Mouse (Mus musculus) heart, embryonic 10.5 days (tissue): ENCODE results near the gene Uckl1. TPM values are rescaled to one million over a fixed set of nuclear protein-coding genes. Genes with fewer than 3 reads are reported as not detected.

ENCODE experiments used
- DNase-seq: peaks from one replicate; pipeline ENCODE4 v3.0.0-alpha.2; 2017; ENCODE audit warnings: low spot score
- H3K27ac ChIP-seq: fragments of 300-500 bp; sonication (generic); 2 replicates; pipeline ENCODE4 v1.5.1; 2016; ENCODE audit warnings: mild to moderate bottlenecking
- H3K27me3 ChIP-seq: fragments of 300-500 bp; sonication (generic); 2 replicates; pipeline ENCODE4 v1.6.1; 2016; ENCODE audit warnings: mild to moderate bottlenecking; ENCODE audit not compliant: poor library complexity, insufficient read depth, severe bottlenecking
- H3K36me3 ChIP-seq: fragments of 300-500 bp; sonication (generic); 2 replicates; pipeline ENCODE4 v1.6.1; 2016; ENCODE audit warnings: mild to moderate bottlenecking, moderate library complexity
- H3K4me1 ChIP-seq: fragments of 300-500 bp; sonication (generic); 2 replicates; pipeline ENCODE4 v1.6.1; 2016; ENCODE audit warnings: mild to moderate bottlenecking
- H3K4me3 ChIP-seq: fragments of 300-500 bp; sonication (generic); 2 replicates; pipeline ENCODE4 v1.5.1; 2016; ENCODE audit warnings: mild to moderate bottlenecking, moderate library complexity
- H3K9me3 ChIP-seq: fragments of 300-500 bp; sonication (generic); 2 replicates; pipeline ENCODE4 v1.6.1; 2016; ENCODE audit warnings: mild to moderate bottlenecking, moderate library complexity
- WGBS: fragments of 180-500 bp; shearing (Covaris S2); methylation state at CpG from one replicate; pipeline ENCODE4 v1.1.7; 2016; 5-methylcytosine and 5-hydroxymethylcytosine counted together
- polyA plus RNA-seq: library from polyadenylated mRNA; unstranded; fragments of >200 nt; fragmentation: Nextera tagmentation; extraction: Ambion mirVana; gene quantifications from 2 replicates; pipeline ENCODE4 v1.2.1, GENCODE M21; 2016

Uckl1 gene
- polyA plus RNA-seq, 1 experiment from 2014 or later: 67.3 TPM

- H3K27me3 ChIP-seq: no peaks in the 10 kb centered on the region
- 36% methylated on average over 6 of the region's 6 CpGs for WGBS
- peaks cover 41% of the 10 kb centered on the region for H3K4me1 ChIP-seq
- DNase-seq: no peak
- H3K9me3 ChIP-seq: no peaks in the 10 kb centered on the region
- H3K27ac ChIP-seq: no peak overlapping the region
- H3K36me3 ChIP-seq: no peaks in the 10 kb centered on the region
- no peak overlapping the region for H3K4me3 ChIP-seq
Measured at GRCm38 (mm10) chr2:181596221-181596960, 11.7 kb upstream of the Uckl1 start.

- Histone ChIP-seq H3K9me3 (no peaks in the 10 kb centered on the region), H3K27ac (no peak overlapping the region), H3K36me3 (peaks cover 8% of the 10 kb centered on the region), H3K27me3 (no peaks in the 10 kb centered on the region), H3K4me3 (no peak overlapping the region), H3K4me1 (peaks cover 42% of the 10 kb centered on the region)
- WGBS: 83% methylated on average over 4 of the region's 4 CpGs
- DNase-seq: no peak
Measured at GRCm38 (mm10) chr2:181594946-181595696, 10.4 kb upstream of the Uckl1 start.

- peaks cover 38% of the 10 kb centered on the region for H3K4me1 ChIP-seq
- DNase-seq: no peak
- no peaks in the 10 kb centered on the region for H3K9me3 ChIP-seq
- H3K27me3 ChIP-seq: no peaks in the 10 kb centered on the region
- no peak overlapping the region for H3K4me3 ChIP-seq
- H3K36me3 ChIP-seq: peaks cover 19% of the 10 kb centered on the region
- no peak overlapping the region for H3K27ac ChIP-seq
Measured at GRCm38 (mm10) chr2:181593937-181594336, 9.2 kb upstream of the Uckl1 start.

- H3K27ac ChIP-seq: peak overlapping the region; percentile 96
- no peak for DNase-seq
- 3% methylated on average over 6 of the region's 6 CpGs for WGBS
- H3K36me3 ChIP-seq: peaks cover 29% of the 10 kb centered on the region
- no peaks in the 10 kb centered on the region for H3K27me3 ChIP-seq
- H3K4me3 ChIP-seq: peak overlapping the region; percentile 96
- H3K9me3 ChIP-seq: no peaks in the 10 kb centered on the region
- peaks cover 28% of the 10 kb centered on the region for H3K4me1 ChIP-seq
Measured at GRCm38 (mm10) chr2:181593042-181593421, 8.3 kb upstream of the Uckl1 start.

- no peaks in the 10 kb centered on the region for H3K9me3 ChIP-seq
- 1% methylated on average over 81 of the region's 97 CpGs for WGBS
- DNase-seq: peak; percentile 86
- peak within 1 kb of the TSS; percentile 96 for H3K4me3 ChIP-seq
- H3K27ac ChIP-seq: peak within 1 kb of the TSS; percentile 96
- H3K4me1 ChIP-seq: peaks cover 27% of the 10 kb centered on the region
- peaks cover 34% of the 10 kb centered on the region for H3K36me3 ChIP-seq
- no peaks in the 10 kb centered on the region for H3K27me3 ChIP-seq
Measured at GRCm38 (mm10) chr2:181592231-181593041, 7.7 kb upstream of the Uckl1 start, which contains the start of gene Zfp512b. Gene Zfp512b (minus strand): TSS chr2:181592803.

- Histone ChIP-seq H3K9me3 (no peaks in the 10 kb centered on the region), H3K4me1 (peaks cover 27% of the 10 kb centered on the region), H3K27ac (peak within 1 kb of the TSS; percentile 96), H3K36me3 (peaks cover 42% of the 10 kb centered on the region), H3K4me3 (peak within 1 kb of the TSS; percentile 96), H3K27me3 (no peaks in the 10 kb centered on the region)
- 14% methylated on average over 5 of the region's 5 CpGs for WGBS
- no peak for DNase-seq
Measured at GRCm38 (mm10) chr2:181591528-181592085, 6.9 kb upstream of the Uckl1 start, which contains the start of gene Prpf6. Gene Prpf6 (plus strand): TSS chr2:181591868.

- WGBS: 92% methylated on average over 5 of the region's 5 CpGs
- DNase-seq: peak; percentile 59
- H3K36me3 ChIP-seq: peaks cover 53% of the 10 kb centered on the region
Measured at GRCm38 (mm10) chr2:181590471-181590870, 5.8 kb upstream of the Uckl1 start.

GRCm38 (mm10) chr2:181589732-181590105 is 5.0 kb upstream of the Uckl1 start:
- no peaks in the 10 kb centered on the region for H3K27me3 ChIP-seq
- H3K4me1 ChIP-seq: peaks cover 27% of the 10 kb centered on the region
- 94% methylated on average over 9 of the region's 9 CpGs for WGBS
- no peak overlapping the region for H3K4me3 ChIP-seq
- peaks cover 61% of the 10 kb centered on the region for H3K36me3 ChIP-seq
- no peak overlapping the region for H3K27ac ChIP-seq
- DNase-seq: peak; percentile 70
- H3K9me3 ChIP-seq: no peaks in the 10 kb centered on the region

More at GRCm38 (mm10) chr2:181590471-181590870, 5.8 kb upstream of the Uckl1 start:
- Histone ChIP-seq H3K4me3 (no peak overlapping the region), H3K4me1 (peaks cover 27% of the 10 kb centered on the region), H3K27me3 (no peaks in the 10 kb centered on the region), H3K27ac (no peak overlapping the region), H3K9me3 (no peaks in the 10 kb centered on the region)

GRCm38 (mm10) chr2:181589011-181589731 is 4.5 kb upstream of the Uckl1 start:
- peak; percentile 62 for DNase-seq

GRCm38 (mm10) chr2:181588229-181588780 is 3.6 kb upstream of the Uckl1 start:
- Histone ChIP-seq H3K4me1 (peaks cover 27% of the 10 kb centered on the region), H3K4me3 (no peak overlapping the region), H3K27me3 (no peaks in the 10 kb centered on the region), H3K36me3 (peaks cover 74% of the 10 kb centered on the region), H3K27ac (no peak overlapping the region), H3K9me3 (no peaks in the 10 kb centered on the region)
- WGBS: 90% methylated on average over 11 of the region's 11 CpGs
- DNase-seq: peak; percentile 70

More at GRCm38 (mm10) chr2:181589011-181589731, 4.5 kb upstream of the Uckl1 start:
- peaks cover 27% of the 10 kb centered on the region for H3K4me1 ChIP-seq
- no peaks in the 10 kb centered on the region for H3K27me3 ChIP-seq
- no peak overlapping the region for H3K4me3 ChIP-seq
- 90% methylated on average over 10 of the region's 10 CpGs for WGBS
- no peaks in the 10 kb centered on the region for H3K9me3 ChIP-seq
- H3K27ac ChIP-seq: no peak overlapping the region
- peaks cover 66% of the 10 kb centered on the region for H3K36me3 ChIP-seq

- DNase-seq: peak; percentile 70
- peaks cover 23% of the 10 kb centered on the region for H3K4me1 ChIP-seq
- no peaks in the 10 kb centered on the region for H3K27me3 ChIP-seq
- H3K9me3 ChIP-seq: no peaks in the 10 kb centered on the region
- 86% methylated on average over 6 of the region's 6 CpGs for WGBS
- H3K36me3 ChIP-seq: peaks cover 74% of the 10 kb centered on the region
- no peak overlapping the region for H3K4me3 ChIP-seq
- no peak overlapping the region for H3K27ac ChIP-seq
Measured at GRCm38 (mm10) chr2:181587796-181588195, 3.1 kb upstream of the Uckl1 start.

- H3K27ac ChIP-seq: no peak overlapping the region
- WGBS: 94% methylated on average over 3 of the region's 3 CpGs
- H3K36me3 ChIP-seq: peaks cover 74% of the 10 kb centered on the region
- H3K27me3 ChIP-seq: no peaks in the 10 kb centered on the region
- peaks cover 16% of the 10 kb centered on the region for H3K4me1 ChIP-seq
- no peak for DNase-seq
- H3K9me3 ChIP-seq: no peaks in the 10 kb centered on the region
- H3K4me3 ChIP-seq: no peak overlapping the region
Measured at GRCm38 (mm10) chr2:181586124-181586523, 1.4 kb upstream of the Uckl1 start.
